Mouse (Mus musculus) kidney, postnatal 0 days (tissue): ENCODE data around the gene Ykt6. TPM values are rescaled to one million over a fixed set of nuclear protein-coding genes. Genes with fewer than 3 reads are reported as not detected.
"Not testable (repeated sequence)": the region's sequence is repeated elsewhere in the genome, so short reads cannot be mapped to it uniquely, and the experiment has no call there.

ENCODE experiments used
- ATAC-seq: fragments of 200-750 bp; cut with Nextera tagmentation; replicated peaks from 2 replicates; pipeline ENCODE4 v1.8.0; 2017; ENCODE audit warnings: low read depth, moderate number of reproducible peaks, moderate TSS enrichment, moderate library complexity; ENCODE audit not compliant: low FRiP score
- DNase-seq: peaks from one replicate; pipeline ENCODE4 v3.0.0-alpha.2; 2016; ENCODE audit warnings: low spot score
- H3K27ac ChIP-seq: fragments of 300-500 bp; sonication (generic); 2 replicates; pipeline ENCODE4 v1.5.1; 2014; ENCODE audit warnings: mild to moderate bottlenecking
- H3K27me3 ChIP-seq: fragments of 300-500 bp; sonication (generic); 2 replicates; pipeline ENCODE4 v1.6.1; 2014; ENCODE audit warnings: low read length, mixed read lengths; ENCODE audit not compliant: insufficient read depth
- H3K36me3 ChIP-seq: fragments of 300-500 bp; sonication (generic); 2 replicates; pipeline ENCODE4 v1.6.1; 2014; ENCODE audit warnings: low read length, mixed read lengths; ENCODE audit not compliant: insufficient read depth
- H3K4me1 ChIP-seq: fragments of 300-500 bp; sonication (generic); replicated peaks from 2 replicates; pipeline ENCODE4 v1.6.1; 2014; ENCODE audit warnings: antibody characterized with exemption, low read length, mixed read lengths; ENCODE audit not compliant: insufficient read depth
- H3K4me2 ChIP-seq: fragments of 300-500 bp; sonication (generic); 2 replicates; pipeline ENCODE4 v1.6.1; 2014; ENCODE audit warnings: mild to moderate bottlenecking, low read length, moderate library complexity, mixed read lengths
- H3K4me3 ChIP-seq: fragments of 300-500 bp; sonication (generic); replicated peaks from 2 replicates; pipeline ENCODE4 v1.5.1; 2014; ENCODE audit warnings: low read depth, low read length
- H3K9ac ChIP-seq: fragments of 300-500 bp; sonication (generic); 2 replicates; pipeline ENCODE4 v1.6.1; 2014; ENCODE audit warnings: low read depth, low read length
- H3K9me3 ChIP-seq: fragments of 300-500 bp; sonication (generic); replicated peaks from 2 replicates; pipeline ENCODE4 v1.6.1; 2016; ENCODE audit warnings: low read length, inconsistent platforms, mixed read lengths
- CTCF ChIP-seq: IDR thresholded peaks from 2 replicates; pipeline ENCODE4 v1.5.1; 2016; ENCODE audit warnings: antibody characterized with exemption, low read depth, mild to moderate bottlenecking, moderate library complexity
- WGBS: fragments of 180-500 bp; shearing (Covaris S2); extraction: QIAGEN DNeasy Blood & Tissue Kit; methylation state at CpG from one replicate; pipeline ENCODE4 v1.1.7; 2014; 5-methylcytosine and 5-hydroxymethylcytosine counted together
- polyA plus RNA-seq: library from polyadenylated mRNA; unstranded; fragments of >200 nt; fragmentation: Nextera tagmentation; extraction: Ambion mirVana; gene quantifications from 2 replicates; pipeline ENCODE4 v1.2.1, GENCODE M21; 2015

Ykt6 gene
- polyA plus RNA-seq, 1 experiment from 2014 or later: 41.8 TPM

GRCm38 (mm10) chr11:5920323-5920960, 35.1 kb upstream of the Ykt6 start:
- Histone ChIP-seq H3K4me2 (0 out of 2 replicates have a peak overlapping the region, but pooled peaks have one; percentile 8), H3K9me3 (no peaks in the 10 kb centered on the region), H3K27ac (no peak overlapping the region), H3K36me3 (no peaks in the 10 kb centered on the region), H3K4me1 (no peaks in the 10 kb centered on the region; the same call in 1 of the 2 replicates), H3K4me3 (no peak overlapping the region), H3K9ac (no peak overlapping the region), H3K27me3 (no peaks in the 10 kb centered on the region)
- no peak for TF ChIP-seq CTCF
- ATAC-seq (peak; percentile 46; the same call in 1 of the 2 replicates), DNase-seq (no peak)
- 25% methylated on average over 17 of the region's 17 CpGs for WGBS

GRCm38 (mm10) chr11:5924699-5925098, 30.8 kb upstream of the Ykt6 start:
- Histone ChIP-seq H3K9me3 (no peaks in the 10 kb centered on the region), H3K36me3 (no peaks in the 10 kb centered on the region), H3K4me2 (no peak overlapping the region), H3K27me3 (no peaks in the 10 kb centered on the region), H3K4me3 (no peak overlapping the region), H3K4me1 (no peaks in the 10 kb centered on the region; the same call in 1 of the 2 replicates), H3K9ac (no peak overlapping the region), H3K27ac (no peak overlapping the region)
- ATAC-seq (no peak), DNase-seq (no peak)
- 56% methylated on average over 8 of the region's 8 CpGs for WGBS
- TF ChIP-seq CTCF: no peak

DNA sequence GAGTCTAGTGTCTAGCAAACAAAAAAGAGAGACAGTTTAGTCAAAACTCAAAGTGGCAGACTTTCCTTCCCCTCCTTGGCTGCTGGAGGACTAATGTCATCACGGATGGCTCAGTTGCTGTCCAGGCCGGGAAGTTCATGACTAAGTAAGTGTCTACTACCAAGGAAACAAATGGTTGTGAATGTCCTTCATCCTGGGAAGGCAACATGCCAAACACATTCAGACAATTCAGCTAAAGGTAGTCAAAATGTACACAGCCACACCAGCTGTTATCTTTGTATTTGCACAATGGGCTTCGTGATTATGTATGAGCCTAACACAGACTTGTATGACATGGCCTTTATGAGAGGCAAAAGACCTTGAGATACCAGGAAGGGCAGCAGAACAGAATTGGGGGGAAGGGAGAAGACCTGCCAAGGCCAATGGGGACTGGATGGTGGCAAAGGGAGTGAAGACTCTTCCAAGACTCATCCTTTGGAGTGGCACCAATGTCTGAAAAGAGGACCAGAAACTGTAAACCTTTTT, 28.7 kb upstream of the Ykt6 start:
- H3K9me3 ChIP-seq: no peaks in the 10 kb centered on the region
- H3K36me3 ChIP-seq: no peaks in the 10 kb centered on the region
- 89% methylated on average over 3 of the region's 3 CpGs for whole genome bisulfite sequencing
- no peak for TF ChIP-seq CTCF
- no peak overlapping the region for H3K9ac ChIP-seq
- H3K4me1 ChIP-seq: no peaks in the 10 kb centered on the region
- H3K27ac ChIP-seq: no peak overlapping the region
- DNase-seq: no peak
- no peaks in the 10 kb centered on the region for H3K27me3 ChIP-seq
- no peak overlapping the region for H3K4me2 ChIP-seq
- ATAC-seq: no peak
- no peak overlapping the region for H3K4me3 ChIP-seq

GRCm38 (mm10) chr11:5930578-5930977, 24.9 kb upstream of the Ykt6 start:
- no peak overlapping the region for H3K9ac ChIP-seq
- no peaks in the 10 kb centered on the region for H3K27me3 ChIP-seq
- DNase-seq (no peak), ATAC-seq (no peak)
- H3K27ac ChIP-seq: no peak overlapping the region
- no peaks in the 10 kb centered on the region for H3K4me1 ChIP-seq
- no peak overlapping the region for H3K4me3 ChIP-seq
- no peak overlapping the region for H3K4me2 ChIP-seq
- 50% methylated on average over 1 of the region's 1 CpGs for WGBS
- H3K9me3 ChIP-seq: no peaks in the 10 kb centered on the region
- H3K36me3 ChIP-seq: no peaks in the 10 kb centered on the region
- no peak for TF ChIP-seq CTCF

DNA sequence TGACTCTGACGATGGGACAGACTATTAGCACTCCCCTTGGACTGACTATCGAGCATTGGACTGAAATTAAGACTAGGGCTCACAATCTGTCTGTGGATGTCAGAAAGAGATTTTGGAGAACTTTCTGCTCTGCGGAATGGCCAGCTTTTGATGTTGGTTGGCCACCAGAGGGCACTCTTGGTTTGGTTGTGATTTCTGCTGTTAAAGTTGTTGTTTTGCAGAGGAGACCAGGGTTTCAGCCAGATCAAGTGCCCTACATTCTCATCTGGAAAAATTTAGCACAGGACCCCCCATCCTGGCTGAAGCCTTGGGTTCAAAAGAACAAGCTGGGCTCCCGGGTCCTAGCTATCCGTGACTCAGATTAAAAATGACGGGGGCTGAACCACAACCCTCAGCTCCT, 23.5 kb upstream of the Ykt6 start:
- H3K4me1 ChIP-seq, ATAC-seq, H3K27ac ChIP-seq, H3K36me3 ChIP-seq, H3K9me3 ChIP-seq, H3K27me3 ChIP-seq, DNase-seq, H3K9ac ChIP-seq, H3K4me3 ChIP-seq, H3K4me2 ChIP-seq: not testable (repeated sequence)
- 89% methylated on average over 6 of the region's 6 CpGs for WGBS
- TF ChIP-seq CTCF: peak; percentile 39; the same call in 1 of the 2 replicates

DNA sequence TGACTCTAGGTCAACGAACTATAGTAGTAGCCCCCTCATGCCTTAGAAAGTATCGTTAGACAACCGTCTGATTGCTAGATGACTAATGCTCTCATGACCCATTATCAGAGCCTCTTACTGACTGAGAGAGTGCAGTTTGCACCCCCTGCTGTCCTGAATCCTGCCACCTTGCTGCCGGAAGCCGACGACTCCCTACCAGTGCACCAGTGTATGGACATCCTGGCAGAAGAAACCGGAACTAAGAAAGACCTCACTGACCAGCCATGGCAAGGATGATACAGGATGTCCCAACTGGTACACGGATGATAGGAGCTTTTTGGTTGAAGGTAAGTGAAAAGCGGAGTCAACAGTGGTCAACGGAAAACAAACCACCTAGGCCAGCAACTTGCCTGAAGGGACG, 21.0 kb upstream of the Ykt6 start:
- not testable (repeated sequence) for H3K4me1 ChIP-seq, H3K4me3 ChIP-seq, H3K9me3 ChIP-seq, H3K36me3 ChIP-seq, H3K4me2 ChIP-seq, H3K27ac ChIP-seq, DNase-seq, ATAC-seq, H3K27me3 ChIP-seq, H3K9ac ChIP-seq
- WGBS: 93% methylated on average over 11 of the region's 11 CpGs

DNA sequence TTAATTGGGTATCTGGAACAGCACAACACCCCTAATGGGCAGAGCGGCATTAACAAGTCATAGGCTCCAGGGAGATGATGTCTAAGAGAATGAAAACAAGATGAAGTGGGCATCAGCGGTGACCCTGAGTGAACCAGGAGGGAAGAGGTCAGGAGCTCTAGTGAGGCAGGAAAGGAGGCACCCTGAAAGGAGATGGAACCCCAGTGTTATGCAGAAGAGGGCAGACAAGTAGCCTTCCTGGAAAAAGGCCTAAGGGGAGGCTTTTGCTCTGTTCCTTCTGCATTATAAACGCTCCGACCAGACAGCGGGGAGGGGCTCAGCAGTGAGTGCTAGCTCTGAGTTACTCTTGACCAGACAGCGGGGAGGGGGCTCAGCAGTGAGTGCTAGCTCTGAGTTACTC, 12.5 kb upstream of the Ykt6 start:
- WGBS: 70% methylated on average over 6 of the region's 6 CpGs

More for the DNA sequence above, 12.5 kb upstream of the Ykt6 start:
- Histone ChIP-seq H3K27ac (no peak overlapping the region), H3K9ac (no peak overlapping the region), H3K4me2 (no peak overlapping the region), H3K36me3 (no peaks in the 10 kb centered on the region), H3K4me3 (no peak overlapping the region), H3K4me1 (no peaks in the 10 kb centered on the region), H3K27me3 (no peaks in the 10 kb centered on the region), H3K9me3 (no peaks in the 10 kb centered on the region)
- no peak for ATAC-seq
- DNase-seq: no peak
- no peak for TF ChIP-seq CTCF
